Mouse (Mus musculus) hindbrain, postnatal 0 days (tissue): ENCODE results near the gene Mat2b. TPM values are rescaled to one million over a fixed set of nuclear protein-coding genes. Genes with fewer than 3 reads are reported as not detected.
"Not testable (repeated sequence)": the region's sequence is repeated elsewhere in the genome, so short reads cannot be mapped to it uniquely, and the experiment has no call there.

Source experiments
- ATAC-seq: fragments of 200-750 bp; cut with Nextera tagmentation; 2 replicates; pipeline ENCODE4 v1.8.0; 2017; ENCODE audit warnings: mild to moderate bottlenecking, moderate TSS enrichment, moderate library complexity
- DNase-seq: peaks from one replicate; pipeline ENCODE4 v3.0.0-alpha.2; 2015; ENCODE audit warnings: low spot score
- H3K27ac ChIP-seq: fragments of 300-500 bp; sonication (generic); 2 replicates; pipeline ENCODE4 v1.5.1; 2014; ENCODE audit warnings: mild to moderate bottlenecking
- H3K27me3 ChIP-seq: fragments of 300-500 bp; sonication (generic); 2 replicates; pipeline ENCODE4 v1.6.1; 2014; ENCODE audit warnings: low read length, mixed read lengths; ENCODE audit not compliant: insufficient read depth
- H3K36me3 ChIP-seq: fragments of 300-500 bp; sonication (generic); 2 replicates; pipeline ENCODE4 v1.6.1; 2014; ENCODE audit warnings: low read length, mixed read lengths; ENCODE audit not compliant: insufficient read depth
- H3K4me1 ChIP-seq: fragments of 300-500 bp; sonication (generic); 2 replicates; pipeline ENCODE4 v1.6.1; 2014; ENCODE audit warnings: antibody characterized with exemption, low read length, mixed read lengths; ENCODE audit not compliant: insufficient read depth
- H3K4me2 ChIP-seq: fragments of 300-500 bp; sonication (generic); 2 replicates; pipeline ENCODE4 v1.6.1; 2014; ENCODE audit warnings: low read depth, mild to moderate bottlenecking, low read length, moderate library complexity, mixed read lengths
- H3K4me3 ChIP-seq: fragments of 300-500 bp; sonication (generic); 2 replicates; pipeline ENCODE4 v1.5.1; 2014; ENCODE audit warnings: low read length
- H3K9ac ChIP-seq: fragments of 300-500 bp; sonication (generic); replicated peaks from 2 replicates; pipeline ENCODE4 v1.6.1; 2014; ENCODE audit warnings: mild to moderate bottlenecking, low read length, moderate library complexity, mixed read lengths
- H3K9me3 ChIP-seq: fragments of 300-500 bp; sonication (generic); 2 replicates; pipeline ENCODE4 v1.6.1; 2016; ENCODE audit warnings: low read length, mixed read lengths
- CTCF ChIP-seq: IDR thresholded peaks from 2 replicates; pipeline ENCODE4 v1.5.1; 2016; ENCODE audit warnings: antibody characterized with exemption, control low read depth, low read depth
- WGBS: fragments of 180-500 bp; shearing (Covaris S2); extraction: QIAGEN DNeasy Blood & Tissue Kit; methylation state at CpG from one replicate; pipeline ENCODE4 v1.1.7; 2014; 5-methylcytosine and 5-hydroxymethylcytosine counted together
- polyA plus RNA-seq: library from polyadenylated mRNA; unstranded; fragments of >200 nt; fragmentation: Nextera tagmentation; extraction: Ambion mirVana; gene quantifications from 2 replicates; pipeline ENCODE4 v1.2.1, GENCODE M21; 2015
- total RNA-seq: library from RNA; depleted of rRNA; stranded (reverse); fragments of >200 nt; gene quantifications from 2 replicates; pipeline ENCODE4 v1.2.3, GENCODE M21; 2014

Gene Mat2b
- total and polyA plus RNA-seq, 2 experiments from 2014 or later = 34.9 to 49.5 TPM

DNA sequence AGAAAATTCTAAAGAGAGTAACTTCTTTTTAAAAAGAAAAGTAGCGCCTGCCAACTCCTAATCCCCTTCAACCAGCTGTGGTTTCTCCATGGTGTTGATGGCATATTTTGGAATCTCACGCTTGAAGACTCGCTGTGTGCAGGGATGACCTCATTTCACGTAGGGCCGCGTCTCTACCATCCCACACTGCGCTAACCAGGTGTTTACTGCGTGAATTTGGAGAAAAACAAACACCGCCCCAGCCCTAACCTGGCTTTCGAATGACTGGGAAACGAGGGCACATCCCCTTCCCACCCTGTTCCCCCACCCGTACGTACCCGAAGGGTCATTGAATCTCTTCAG, 38.0 kb upstream of the Mat2b start:
- no peak for ATAC-seq
- WGBS = 3% methylated on average over 14 of the region's 14 CpGs
- DNase-seq = no peak
- Histone ChIP-seq H3K36me3 (peaks cover 15% of the 10 kb centered on the region; the same call in 1 of the 2 replicates), H3K4me1 (peaks cover 10% of the 10 kb centered on the region), H3K27me3 (no peaks in the 10 kb centered on the region), H3K4me2 (peak overlapping the region; percentile 71), H3K9me3 (no peaks in the 10 kb centered on the region), H3K9ac (no peak overlapping the region), H3K27ac (no peak overlapping the region), H3K4me3 (peak overlapping the region; percentile 91)
- no peak for TF ChIP-seq CTCF

DNA sequence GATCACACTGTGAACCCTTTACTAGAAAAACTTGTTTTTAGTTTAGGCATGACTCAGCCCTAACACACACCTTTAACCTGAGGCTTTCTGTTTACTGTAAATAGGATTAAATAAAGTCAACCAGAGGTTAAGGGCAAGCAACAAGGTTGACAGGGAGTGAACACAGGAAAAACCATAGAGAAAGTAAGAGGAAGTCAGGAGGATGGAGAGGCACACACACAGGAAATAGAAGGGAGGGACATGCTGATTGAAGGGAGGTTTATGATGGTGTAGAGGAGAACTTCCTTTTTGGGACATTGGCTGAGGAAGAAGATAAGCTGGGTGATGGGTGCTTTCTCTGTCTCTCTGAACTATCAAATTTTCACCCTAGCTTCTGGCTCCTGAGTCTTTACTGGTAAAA, 23.3 kb upstream of the Mat2b start:
- Histone ChIP-seq H3K36me3 (0 out of 2 replicates have a peak, but pooled peaks cover 1% of the 10 kb centered on the region), H3K4me3 (no peak overlapping the region), H3K27me3 (no peaks in the 10 kb centered on the region), H3K9ac (no peak overlapping the region), H3K4me2 (no peak overlapping the region), H3K9me3 (no peaks in the 10 kb centered on the region), H3K4me1 (no peaks in the 10 kb centered on the region), H3K27ac (no peak overlapping the region)
- ATAC-seq (no peak), DNase-seq (no peak)
- TF ChIP-seq CTCF = no peak

DNA sequence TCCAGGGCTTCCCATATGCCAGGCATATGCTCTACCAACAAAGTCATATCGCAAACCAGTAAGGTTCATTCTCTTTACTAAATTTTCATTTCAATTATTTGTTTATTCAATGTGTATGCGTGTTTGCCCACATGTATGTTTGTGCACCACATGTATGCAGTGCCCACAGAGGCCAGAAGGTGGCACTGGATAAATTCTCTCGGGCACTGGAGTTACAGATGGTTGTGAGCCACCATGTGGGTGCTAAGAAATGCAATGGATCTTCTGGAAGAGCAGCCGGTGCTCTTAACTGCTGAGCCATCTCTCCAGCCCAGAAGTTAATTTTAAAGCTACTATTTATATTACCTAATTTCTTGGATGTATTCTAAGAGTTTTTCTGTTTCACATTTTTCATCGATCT, 20.5 kb upstream of the Mat2b start:
- H3K27me3 ChIP-seq = no peaks in the 10 kb centered on the region
- DNase-seq (no peak), ATAC-seq (no peak)
- no peaks in the 10 kb centered on the region for H3K4me1 ChIP-seq
- H3K9ac ChIP-seq = no peak overlapping the region
- TF ChIP-seq CTCF = no peak
- H3K27ac ChIP-seq = no peak overlapping the region
- no peak overlapping the region for H3K4me2 ChIP-seq
- H3K4me3 ChIP-seq = no peak overlapping the region
- no peaks in the 10 kb centered on the region for H3K9me3 ChIP-seq
- WGBS = 95% methylated on average over 5 of the region's 5 CpGs
- no peaks in the 10 kb centered on the region for H3K36me3 ChIP-seq

DNA sequence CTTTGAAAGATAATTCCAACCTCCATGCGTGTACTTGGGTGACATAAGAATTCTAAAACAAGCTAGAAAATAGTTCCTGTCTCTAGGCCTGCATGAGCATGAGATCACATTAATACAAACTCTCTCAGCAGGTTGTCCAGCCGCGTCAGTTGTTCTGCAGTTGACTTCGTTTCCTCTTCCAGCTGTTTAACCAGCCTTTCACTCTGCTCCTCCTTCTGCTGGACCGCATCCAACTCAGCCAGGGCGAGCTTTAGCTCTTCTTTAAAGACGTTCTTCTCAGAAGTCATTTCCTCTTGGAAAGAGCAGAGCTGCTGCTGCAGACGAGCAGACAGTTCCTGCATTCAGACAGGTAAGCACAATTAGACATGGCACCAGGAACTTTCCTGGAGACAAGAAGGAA, 18.9 kb upstream of the Mat2b start:
- WGBS = 70% methylated on average over 8 of the region's 8 CpGs
- no peak for TF ChIP-seq CTCF
- no peak overlapping the region for H3K9ac ChIP-seq
- H3K4me2 ChIP-seq = no peak overlapping the region
- DNase-seq = no peak
- no peak for ATAC-seq
- H3K36me3 ChIP-seq = no peaks in the 10 kb centered on the region
- H3K4me1 ChIP-seq = no peaks in the 10 kb centered on the region
- H3K27me3 ChIP-seq = no peaks in the 10 kb centered on the region
- no peaks in the 10 kb centered on the region for H3K9me3 ChIP-seq
- H3K4me3 ChIP-seq = no peak overlapping the region
- no peak overlapping the region for H3K27ac ChIP-seq

DNA sequence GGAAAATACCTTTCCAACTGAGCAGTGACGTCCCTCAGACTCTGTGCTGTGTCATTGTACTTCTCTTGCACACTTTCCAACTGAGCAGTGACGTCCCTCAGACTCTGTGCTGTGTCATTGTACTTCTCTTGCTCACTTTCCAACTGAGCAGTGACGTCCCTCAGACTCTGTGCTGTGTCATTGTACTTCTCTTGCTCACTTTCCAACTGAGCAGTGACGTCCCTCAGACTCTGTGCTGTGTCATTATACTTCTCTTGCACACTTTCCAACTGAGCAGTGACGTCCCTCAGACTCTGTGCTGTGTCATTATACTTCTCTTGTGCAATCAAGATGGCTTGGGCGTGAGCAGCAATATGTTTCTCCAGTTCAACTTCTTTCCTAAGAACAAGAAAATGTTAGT, 14.9 kb upstream of the Mat2b start:
- WGBS = 91% methylated on average over 6 of the region's 6 CpGs
- H3K4me2 ChIP-seq, H3K27ac ChIP-seq, H3K9ac ChIP-seq, H3K36me3 ChIP-seq, H3K27me3 ChIP-seq, H3K9me3 ChIP-seq, ATAC-seq, DNase-seq, H3K4me3 ChIP-seq, H3K4me1 ChIP-seq: not testable (repeated sequence)

DNA sequence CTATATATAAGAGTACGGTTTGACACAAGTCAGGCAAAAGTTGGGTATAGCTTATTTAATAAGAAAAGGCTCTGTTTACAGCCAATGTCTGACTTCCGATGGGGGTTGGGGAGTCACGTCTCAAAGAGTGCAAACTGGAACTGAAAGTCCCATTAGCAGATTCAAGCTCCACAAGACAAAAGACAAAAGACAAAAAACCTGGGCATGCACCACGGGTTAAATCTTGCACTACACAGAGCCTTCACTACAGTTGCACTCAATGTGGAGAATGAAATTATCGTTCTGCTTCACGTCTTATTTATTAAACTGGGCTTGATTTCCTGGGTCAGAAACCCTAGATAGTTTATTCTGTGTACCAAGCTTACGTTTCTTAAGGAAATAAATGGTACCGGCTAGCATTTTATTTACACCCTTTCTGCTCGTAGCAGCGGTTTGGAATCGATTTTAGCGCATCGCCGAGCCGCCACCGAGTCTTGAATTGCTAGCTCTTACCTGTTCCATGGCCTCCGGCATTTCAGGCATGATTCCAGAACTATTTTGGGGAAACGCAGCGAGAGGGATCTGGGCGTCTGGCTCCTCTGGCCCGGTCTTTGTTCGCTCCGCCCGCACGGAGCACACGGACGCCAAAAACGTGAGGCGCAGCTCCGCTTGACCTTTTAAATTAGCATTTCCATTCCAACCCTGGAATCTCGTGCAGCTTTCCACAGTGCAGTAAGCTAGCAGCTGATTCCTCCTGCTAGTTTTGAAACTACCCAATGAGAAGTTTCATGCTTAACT, 504 bp downstream of the Mat2b start:
- peaks cover 20% of the 10 kb centered on the region for H3K4me1 ChIP-seq
- TF ChIP-seq CTCF = no peak
- peak; percentile 86 for DNase-seq
- H3K9me3 ChIP-seq = no peaks in the 10 kb centered on the region
- no peaks in the 10 kb centered on the region for H3K27me3 ChIP-seq
- H3K4me2 ChIP-seq = peak overlapping the region; percentile 80
- ATAC-seq = peak; percentile 71
- H3K9ac ChIP-seq = peak overlapping the region; percentile 77
- WGBS = under 1% methylated on average over 31 of the region's 31 CpGs
- peak overlapping the region; percentile 93 for H3K27ac ChIP-seq
- H3K36me3 ChIP-seq = no peaks in the 10 kb centered on the region
- H3K4me3 ChIP-seq = peak overlapping the region; percentile 99

DNA sequence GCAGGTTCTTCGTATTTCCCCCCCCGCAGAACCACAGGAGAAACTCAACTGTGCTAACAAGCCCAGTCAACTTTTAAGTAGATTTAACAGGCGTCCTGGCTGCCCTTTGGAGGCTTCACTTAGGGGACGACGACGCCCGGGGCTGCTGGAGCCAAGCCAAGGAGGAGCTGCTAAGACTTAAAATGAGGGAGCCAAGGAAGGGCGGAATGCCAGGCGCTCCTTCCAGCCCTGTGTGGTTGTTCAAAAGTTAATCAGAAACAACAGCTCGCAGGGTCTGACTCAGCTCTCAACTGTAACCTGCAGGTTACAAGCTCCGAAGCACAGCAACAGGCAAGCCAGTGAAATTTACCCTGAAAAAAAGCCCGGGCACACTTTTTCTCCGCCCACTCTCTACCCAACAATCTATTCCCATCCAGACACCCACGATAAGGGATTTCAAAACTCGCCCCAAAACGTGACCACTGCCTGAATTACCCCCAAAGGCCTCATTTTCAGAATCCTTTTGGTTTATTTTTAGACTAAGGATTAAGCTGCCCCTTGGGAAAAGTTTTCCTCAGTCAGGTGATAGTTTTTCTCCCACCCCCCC, 1.5 kb downstream of the Mat2b start:
- ATAC-seq (0 out of 2 replicates have a peak, but pooled peaks have one; percentile 3), DNase-seq (peak; percentile 78)
- Histone ChIP-seq H3K27ac (peak overlapping the region; percentile 93; the same call in 1 of the 2 replicates), H3K9me3 (no peaks in the 10 kb centered on the region), H3K4me3 (peak overlapping the region; percentile 99), H3K4me1 (peaks cover 20% of the 10 kb centered on the region), H3K36me3 (no peaks in the 10 kb centered on the region), H3K9ac (peak overlapping the region; percentile 77; the same call in 1 of the 2 replicates), H3K4me2 (peak overlapping the region; percentile 80), H3K27me3 (no peaks in the 10 kb centered on the region)
- no peak for TF ChIP-seq CTCF
- under 1% methylated on average over 16 of the region's 16 CpGs for WGBS
